Mouse (Mus musculus): Measurements from ENCODE around the gene Olfr70.

GRCm38 (mm10) chr4:43652726-43653125, 47.9 kb downstream of the Olfr70 start:
- TF ChIP-seq CTCF (IDR thresholded peaks at IDR 0.05; ENCODE audit: insufficient read depth, low read length) = no peak
- TF ChIP-seq POLR2A (IDR thresholded peaks at IDR 0.05; ENCODE audit: borderline replicate concordance, extremely low read depth, low read depth, low read length) = no peak

Data from lung, adult 2 months (tissue).